Mouse (Mus musculus) cerebellum, adult 11 months (tissue): Measurements from ENCODE around the gene Pigp.
A peak's percentile ranks its signal among the peaks of the same experiment; 100 is the strongest.

ENCODE experiments used
- DNase-seq: peaks from one replicate; pipeline ENCODE4 v3.0.0; 2022

The Pigp gene

GRCm38 (mm10) chr16:94314626-94315025 lies 57.0 kb downstream of the Pigp start:
- DNase-seq = no peak

DNA sequence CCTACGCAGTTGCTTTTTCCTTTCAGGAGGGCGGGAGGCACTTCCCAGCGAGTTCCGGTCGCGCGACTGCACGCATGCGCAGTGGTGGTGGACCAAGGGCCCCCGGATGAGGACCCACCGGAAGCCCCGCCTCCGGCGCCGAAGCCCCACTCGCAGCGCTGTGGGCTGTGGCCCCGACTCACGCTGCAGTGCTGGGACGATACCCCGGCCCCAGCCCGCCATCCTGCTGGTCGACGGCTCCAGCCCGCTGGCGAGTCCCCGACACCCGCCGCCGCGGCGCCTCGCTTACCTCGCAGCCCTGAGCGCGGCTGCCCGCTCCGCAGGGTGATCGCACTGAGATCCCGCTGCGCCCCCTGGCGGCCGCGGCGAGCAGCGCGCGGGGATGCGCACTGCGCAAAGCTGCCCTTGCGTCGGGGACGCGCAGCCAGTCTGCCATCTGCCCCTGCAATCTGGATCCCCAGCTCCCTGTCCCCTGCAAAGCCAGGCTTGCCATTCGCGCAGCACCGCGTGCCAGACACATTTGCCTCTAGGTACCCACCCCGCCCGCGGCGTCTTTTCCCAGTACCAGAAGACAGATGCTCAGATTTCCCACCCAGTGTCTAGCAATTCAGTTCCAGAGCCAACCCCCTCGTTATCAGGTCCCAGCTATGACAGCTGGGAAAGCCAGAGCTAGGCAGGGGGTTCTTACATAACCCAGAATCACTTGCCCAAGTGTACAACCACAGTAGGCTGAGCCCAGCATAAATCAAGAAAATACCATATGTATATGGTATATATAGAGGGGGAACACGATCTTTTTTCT lies 58.2 kb downstream of the Pigp start, which contains the start of gene Hlcs:
Gene Hlcs, minus strand, starts transcription at position 343 of the 802 bp plus-strand sequence.
- DNase-seq = peak; percentile 99

DNA sequence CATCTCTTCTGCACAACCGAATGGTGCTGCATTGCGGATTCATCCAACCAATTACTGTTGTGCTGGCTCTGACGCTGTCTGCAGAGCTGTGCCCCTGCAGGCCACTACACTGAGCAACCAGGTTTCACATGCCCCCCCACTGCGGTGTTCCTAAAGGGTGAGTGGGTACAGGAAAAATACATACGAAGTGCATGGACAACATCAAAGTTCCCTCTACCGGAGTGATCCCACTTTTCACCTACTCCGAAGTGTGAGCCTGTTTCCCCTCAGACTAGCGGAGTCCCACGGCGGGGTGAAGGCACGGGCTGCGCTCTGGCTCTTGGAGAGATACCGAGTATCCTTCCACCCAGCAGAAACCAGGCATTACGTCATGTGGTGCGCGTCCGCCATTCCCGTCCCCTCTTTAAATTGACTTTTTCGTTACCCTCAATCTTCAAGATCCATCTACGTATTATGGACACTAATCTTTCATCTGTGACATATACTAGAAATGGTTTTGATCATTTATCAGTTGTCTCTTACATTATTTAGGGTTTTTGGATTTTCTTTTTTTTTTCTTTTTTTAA lies 58.9 kb downstream of the Pigp start:
- peak; percentile 90 for DNase-seq

GRCm38 (mm10) chr16:94311931-94312330 lies 59.7 kb downstream of the Pigp start:
- no peak for DNase-seq

DNA sequence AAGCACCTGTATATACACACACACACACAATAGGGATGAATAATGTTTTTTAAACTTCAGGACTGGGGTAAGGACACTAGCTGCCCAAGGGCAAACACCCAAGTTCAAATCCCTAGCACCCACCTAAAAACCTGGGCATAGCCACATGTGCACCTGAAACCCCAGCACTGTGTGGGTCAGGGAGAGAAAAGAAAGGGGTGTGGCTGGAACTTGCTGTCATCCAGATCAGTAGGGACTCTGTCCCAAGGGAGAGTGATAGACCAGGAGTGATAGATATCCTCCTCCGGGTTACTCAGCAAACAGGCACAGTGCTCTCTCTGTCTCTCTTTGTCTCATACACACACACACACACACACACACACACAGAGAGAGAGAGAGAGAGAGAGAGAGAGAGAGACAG lies 60.2 kb downstream of the Pigp start:
- no peak for DNase-seq

DNA sequence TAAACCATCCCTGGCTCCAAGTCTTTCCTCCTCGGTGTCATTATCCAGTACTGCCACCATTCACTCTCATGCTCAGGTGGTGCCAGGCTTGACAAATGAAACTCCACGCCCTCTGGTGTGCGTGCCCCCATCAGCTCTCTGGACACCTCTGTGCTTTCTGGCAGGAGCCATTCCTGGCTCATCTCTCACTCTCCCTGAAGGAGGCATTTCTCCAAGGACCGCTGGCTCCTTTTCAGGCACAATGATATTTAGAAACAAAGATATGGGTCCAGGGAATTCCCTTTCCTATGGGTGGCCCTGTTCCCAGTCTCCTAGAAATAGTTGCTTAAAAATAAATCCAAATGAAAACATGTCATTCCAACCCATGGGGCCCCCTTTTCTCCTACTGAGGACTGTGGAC lies 62.6 kb downstream of the Pigp start:
- DNase-seq = no peak
